Mouse (Mus musculus) forebrain, embryonic 14.5 days (tissue): ENCODE data around the gene Rd3l. TPM values are rescaled to one million over a fixed set of nuclear protein-coding genes. Genes with fewer than 3 reads are reported as not detected.

Source experiments
- ATAC-seq: fragments of 200-750 bp; cut with Nextera tagmentation; 2 replicates; pipeline ENCODE4 v1.8.0; 2017; ENCODE audit warnings: mild to moderate bottlenecking, moderate library complexity
- DNase-seq: peaks from one replicate; pipeline ENCODE4 v3.0.0-alpha.2; 2015; ENCODE audit warnings: low spot score
- H3K27ac ChIP-seq: fragments of 300-500 bp; sonication (generic); 2 replicates; pipeline ENCODE4 v1.5.1; 2014; ENCODE audit warnings: low read depth, mild to moderate bottlenecking, control low read depth, low read length, moderate library complexity
- H3K27me3 ChIP-seq: fragments of 300-500 bp; sonication (generic); replicated peaks from 2 replicates; pipeline ENCODE4 v1.6.1; 2014; ENCODE audit warnings: low read length, control low read depth, mixed read lengths; ENCODE audit not compliant: control insufficient read depth, insufficient read depth
- H3K36me3 ChIP-seq: fragments of 300-500 bp; sonication (generic); 2 replicates; pipeline ENCODE4 v1.6.1; 2014; ENCODE audit warnings: low read length, control low read depth; ENCODE audit not compliant: control insufficient read depth, insufficient read depth
- H3K4me1 ChIP-seq: fragments of 300-500 bp; sonication (generic); 2 replicates; pipeline ENCODE4 v1.6.1; 2014; ENCODE audit warnings: antibody characterized with exemption, low read length, control low read depth; ENCODE audit not compliant: control insufficient read depth, insufficient read depth
- H3K4me2 ChIP-seq: fragments of 300-500 bp; sonication (generic); 2 replicates; pipeline ENCODE4 v1.6.1; 2014; ENCODE audit warnings: mild to moderate bottlenecking, control low read depth, low read length
- H3K4me3 ChIP-seq: fragments of 300-500 bp; sonication (generic); 2 replicates; pipeline ENCODE4 v1.5.1; 2014; ENCODE audit warnings: low read depth, low read length, control low read depth
- H3K9ac ChIP-seq: fragments of 300-500 bp; sonication (generic); 2 replicates; pipeline ENCODE4 v1.6.1; 2014; ENCODE audit warnings: mild to moderate bottlenecking, low read length, control low read depth, moderate library complexity
- H3K9me3 ChIP-seq: fragments of 300-500 bp; sonication (generic); replicated peaks from 2 replicates; pipeline ENCODE4 v1.6.1; 2016; ENCODE audit warnings: low read length, control low read depth, mixed read lengths; ENCODE audit not compliant: control insufficient read depth
- WGBS: fragments of 180-500 bp; shearing (Covaris S2); extraction: QIAGEN DNeasy Blood & Tissue Kit; methylation state at CpG from one replicate; pipeline ENCODE4 v1.1.7; 2014; 5-methylcytosine and 5-hydroxymethylcytosine counted together
- polyA plus RNA-seq: library from polyadenylated mRNA; unstranded; fragments of >200 nt; fragmentation: Nextera tagmentation; extraction: Ambion mirVana; gene quantifications from 2 replicates; pipeline ENCODE4 v1.2.1, GENCODE M21; 2014

The Rd3l gene
- polyA plus RNA-seq, 1 experiment from 2014 or later = not detected

DNA sequence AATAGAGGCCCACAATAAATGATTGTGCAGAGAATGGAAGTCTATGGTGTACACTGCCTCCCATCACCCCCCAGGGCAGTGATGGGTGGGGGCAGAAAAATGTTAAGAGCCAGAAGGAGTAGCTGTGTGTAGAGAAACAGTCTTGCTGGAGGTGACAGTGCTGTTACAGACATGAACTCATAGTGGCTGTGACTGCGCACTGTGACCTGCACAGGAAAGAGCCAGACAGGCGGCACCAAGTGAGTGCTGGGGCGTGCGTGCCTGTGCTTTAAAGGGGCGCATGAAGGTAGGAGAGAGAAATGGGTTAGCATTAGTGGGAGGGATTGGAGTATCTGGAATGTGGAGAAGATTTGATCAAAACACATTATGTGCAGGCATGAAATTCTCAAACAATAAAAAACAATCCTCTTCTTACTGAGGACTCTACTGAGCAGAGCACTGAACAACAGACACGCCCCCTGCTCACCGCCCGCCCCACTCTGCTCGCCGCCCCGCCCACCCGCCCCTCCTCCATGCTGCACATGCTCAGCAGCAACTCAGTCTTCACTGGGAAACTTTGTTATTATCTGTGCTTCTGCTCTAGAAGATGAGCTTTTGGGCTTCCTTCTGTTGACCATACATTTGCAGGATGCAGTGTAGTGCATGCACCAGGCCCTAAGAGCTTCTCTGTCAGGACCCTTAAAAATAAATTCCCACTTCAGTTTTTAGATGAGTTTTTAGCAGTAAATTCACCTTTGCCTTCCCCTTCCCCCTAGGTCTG is 31.6 kb upstream of the Rd3l start:
- H3K4me3 ChIP-seq = no peak overlapping the region
- H3K27me3 ChIP-seq = no peaks in the 10 kb centered on the region
- H3K9me3 ChIP-seq = no peaks in the 10 kb centered on the region
- peak overlapping the region; percentile 44 for H3K4me2 ChIP-seq
- peak overlapping the region; percentile 35; the same call in 1 of the 2 replicates for H3K27ac ChIP-seq
- no peaks in the 10 kb centered on the region; the same call in 1 of the 2 replicates for H3K4me1 ChIP-seq
- 14% methylated on average over 12 of the region's 12 CpGs for WGBS
- no peak overlapping the region; the same call in 1 of the 2 replicates for H3K9ac ChIP-seq
- ATAC-seq = peak; percentile 92
- DNase-seq = peak; percentile 49
- no peaks in the 10 kb centered on the region for H3K36me3 ChIP-seq

GRCm38 (mm10) chr12:112001223-112001622 is 20.1 kb upstream of the Rd3l start:
- no peak overlapping the region for H3K4me2 ChIP-seq
- H3K27ac ChIP-seq = no peak overlapping the region
- H3K27me3 ChIP-seq = no peaks in the 10 kb centered on the region
- no peaks in the 10 kb centered on the region for H3K9me3 ChIP-seq
- no peak overlapping the region for H3K4me3 ChIP-seq
- peak; percentile 34; the same call in 1 of the 2 replicates for ATAC-seq
- WGBS = 20% methylated on average over 8 of the region's 8 CpGs
- peak; percentile 90 for DNase-seq
- no peak overlapping the region for H3K9ac ChIP-seq
- no peaks in the 10 kb centered on the region for H3K36me3 ChIP-seq
- H3K4me1 ChIP-seq = no peaks in the 10 kb centered on the region

- H3K27me3 ChIP-seq = no peaks in the 10 kb centered on the region
- ATAC-seq (no peak), DNase-seq (no peak)
- H3K36me3 ChIP-seq = no peaks in the 10 kb centered on the region
- H3K4me2 ChIP-seq = no peak overlapping the region
- H3K27ac ChIP-seq = no peak overlapping the region
- H3K4me1 ChIP-seq = no peaks in the 10 kb centered on the region
- H3K4me3 ChIP-seq = no peak overlapping the region
- no peak overlapping the region for H3K9ac ChIP-seq
- H3K9me3 ChIP-seq = no peaks in the 10 kb centered on the region
- 95% methylated on average over 7 of the region's 7 CpGs for WGBS
Observed at GRCm38 (mm10) chr12:111999735-112000134, 18.6 kb upstream of the Rd3l start.

DNA sequence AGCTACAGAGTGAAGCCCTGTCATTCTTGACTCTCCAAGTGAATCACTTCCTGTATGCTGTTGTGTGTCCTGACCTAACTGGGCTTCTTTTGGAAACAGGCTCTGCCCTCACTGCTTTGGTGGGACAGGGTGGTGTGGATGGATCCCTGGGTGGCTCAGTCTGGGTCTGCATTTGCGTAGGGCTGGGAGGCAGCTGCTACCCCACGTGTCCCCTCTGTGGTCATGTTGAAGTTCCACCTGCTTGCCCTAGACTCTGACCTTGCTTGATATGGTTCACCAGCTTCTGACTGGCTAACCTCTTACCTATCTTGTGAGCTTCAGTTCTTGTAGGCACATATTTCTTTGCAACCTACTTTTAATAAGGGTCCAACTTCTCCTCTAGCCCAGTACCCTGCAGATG is 14.0 kb upstream of the Rd3l start:
- Histone ChIP-seq H3K4me1 (no peaks in the 10 kb centered on the region), H3K4me3 (no peak overlapping the region), H3K9ac (no peak overlapping the region), H3K9me3 (no peaks in the 10 kb centered on the region), H3K27ac (no peak overlapping the region), H3K27me3 (no peaks in the 10 kb centered on the region), H3K4me2 (no peak overlapping the region), H3K36me3 (no peaks in the 10 kb centered on the region)
- DNase-seq (no peak), ATAC-seq (no peak)
- 89% methylated on average over 2 of the region's 2 CpGs for WGBS

- H3K27me3 ChIP-seq = no peaks in the 10 kb centered on the region
- DNase-seq (no peak), ATAC-seq (no peak)
- no peaks in the 10 kb centered on the region for H3K4me1 ChIP-seq
- no peak overlapping the region for H3K9ac ChIP-seq
- H3K4me3 ChIP-seq = no peak overlapping the region
- WGBS = 89% methylated on average over 5 of the region's 5 CpGs
- no peak overlapping the region for H3K27ac ChIP-seq
- H3K4me2 ChIP-seq = no peak overlapping the region
- no peaks in the 10 kb centered on the region for H3K36me3 ChIP-seq
- H3K9me3 ChIP-seq = no peaks in the 10 kb centered on the region
Observed at GRCm38 (mm10) chr12:111992626-111993025, 11.5 kb upstream of the Rd3l start.

DNA sequence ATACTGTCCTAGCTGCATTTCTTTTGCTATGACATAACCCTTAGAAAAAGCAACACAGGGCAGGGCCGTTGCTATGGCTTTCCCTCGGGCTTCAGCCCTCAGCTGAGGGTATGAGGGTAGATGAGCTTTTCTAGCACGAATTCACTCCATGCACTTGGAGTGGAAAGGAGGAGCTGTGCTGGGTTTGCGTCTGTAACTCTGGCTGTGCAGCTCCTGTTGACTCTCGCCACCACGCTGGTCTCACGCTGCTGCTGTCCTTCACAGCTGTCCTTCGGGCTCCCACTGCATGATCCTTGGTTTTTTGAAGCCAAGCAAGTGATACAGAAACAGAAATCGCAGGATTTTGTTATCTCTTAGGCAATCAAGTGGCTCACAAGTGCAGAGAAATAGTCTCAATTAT is 5.6 kb upstream of the Rd3l start:
- Histone ChIP-seq H3K9me3 (no peaks in the 10 kb centered on the region), H3K27me3 (no peaks in the 10 kb centered on the region), H3K36me3 (no peaks in the 10 kb centered on the region), H3K4me2 (no peak overlapping the region), H3K4me3 (no peak overlapping the region), H3K4me1 (no peaks in the 10 kb centered on the region), H3K9ac (no peak overlapping the region), H3K27ac (no peak overlapping the region)
- DNase-seq = no peak
- ATAC-seq = no peak
- 46% methylated on average over 9 of the region's 9 CpGs for WGBS

DNA sequence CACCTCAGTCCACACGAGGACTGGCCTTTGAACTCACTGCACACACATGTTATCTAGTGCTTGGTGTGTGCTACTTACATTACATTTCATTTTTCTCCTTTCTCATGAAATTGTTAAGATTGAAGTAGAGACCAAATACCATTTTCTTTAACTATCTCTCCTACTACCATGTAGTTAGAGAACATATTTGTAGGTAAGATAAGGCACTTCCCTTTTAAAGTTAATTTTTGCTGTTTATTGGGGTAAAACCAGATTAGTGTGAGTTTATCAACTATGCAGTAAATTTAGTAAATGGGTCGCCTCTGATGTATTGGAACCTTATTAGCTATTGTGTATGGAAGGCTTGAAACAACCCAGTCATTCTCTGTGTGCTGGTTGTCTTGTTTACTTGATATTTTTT is 2.0 kb upstream of the Rd3l start:
- no peak overlapping the region for H3K4me2 ChIP-seq
- no peaks in the 10 kb centered on the region for H3K27me3 ChIP-seq
- ATAC-seq = no peak
- no peak overlapping the region for H3K4me3 ChIP-seq
- no peak for DNase-seq
- WGBS = 75% methylated on average over 2 of the region's 2 CpGs
- H3K27ac ChIP-seq = no peak overlapping the region
- no peaks in the 10 kb centered on the region for H3K9me3 ChIP-seq
- no peaks in the 10 kb centered on the region for H3K36me3 ChIP-seq
- no peak overlapping the region for H3K9ac ChIP-seq
- no peaks in the 10 kb centered on the region for H3K4me1 ChIP-seq

GRCm38 (mm10) chr12:111981831-111982230 is 714 bp upstream of the Rd3l start:
- Histone ChIP-seq H3K9me3 (no peaks in the 10 kb centered on the region), H3K4me3 (no peak overlapping the region), H3K27ac (no peak overlapping the region), H3K9ac (no peak overlapping the region), H3K36me3 (no peaks in the 10 kb centered on the region), H3K27me3 (no peaks in the 10 kb centered on the region), H3K4me1 (peaks cover 6% of the 10 kb centered on the region; the same call in 1 of the 2 replicates), H3K4me2 (no peak overlapping the region)
- no peak for ATAC-seq
- DNase-seq = no peak
- WGBS = 75% methylated on average over 8 of the region's 8 CpGs

DNA sequence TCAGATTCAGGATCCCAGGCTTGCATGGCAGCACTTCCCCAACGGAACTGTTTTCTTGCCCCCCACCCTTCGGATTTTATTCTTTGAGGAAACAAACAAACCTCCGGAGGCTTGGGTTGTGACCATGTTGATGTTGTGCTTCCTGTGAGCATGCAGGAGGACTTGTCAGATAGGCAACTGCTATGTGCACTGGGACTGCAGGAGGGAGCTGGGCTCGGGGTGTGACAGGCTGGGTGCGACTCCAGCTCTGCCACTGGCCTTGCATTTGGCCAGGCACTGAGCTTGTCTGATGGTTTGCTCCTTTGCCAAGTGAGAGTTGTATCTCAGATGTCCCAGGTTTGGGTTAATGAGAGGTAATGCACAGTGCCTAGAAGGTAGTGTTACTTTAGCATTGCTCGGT is 2.8 kb downstream of the Rd3l start:
- Histone ChIP-seq H3K36me3 (no peaks in the 10 kb centered on the region), H3K4me3 (no peak overlapping the region), H3K27ac (no peak overlapping the region), H3K9ac (no peak overlapping the region), H3K27me3 (no peaks in the 10 kb centered on the region), H3K9me3 (no peaks in the 10 kb centered on the region), H3K4me2 (no peak overlapping the region), H3K4me1 (peaks cover 9% of the 10 kb centered on the region; the same call in 1 of the 2 replicates)
- ATAC-seq (no peak), DNase-seq (no peak)
- WGBS = 84% methylated on average over 6 of the region's 6 CpGs
